Mouse (Mus musculus): Measurements from ENCODE around the gene Tnni3k. TPM values are rescaled to one million over a fixed set of nuclear protein-coding genes. Genes with fewer than 3 reads are reported as not detected.

Tnni3k gene
- polyA plus RNA-seq, 1 experiment, result 0.47 TPM

DNA sequence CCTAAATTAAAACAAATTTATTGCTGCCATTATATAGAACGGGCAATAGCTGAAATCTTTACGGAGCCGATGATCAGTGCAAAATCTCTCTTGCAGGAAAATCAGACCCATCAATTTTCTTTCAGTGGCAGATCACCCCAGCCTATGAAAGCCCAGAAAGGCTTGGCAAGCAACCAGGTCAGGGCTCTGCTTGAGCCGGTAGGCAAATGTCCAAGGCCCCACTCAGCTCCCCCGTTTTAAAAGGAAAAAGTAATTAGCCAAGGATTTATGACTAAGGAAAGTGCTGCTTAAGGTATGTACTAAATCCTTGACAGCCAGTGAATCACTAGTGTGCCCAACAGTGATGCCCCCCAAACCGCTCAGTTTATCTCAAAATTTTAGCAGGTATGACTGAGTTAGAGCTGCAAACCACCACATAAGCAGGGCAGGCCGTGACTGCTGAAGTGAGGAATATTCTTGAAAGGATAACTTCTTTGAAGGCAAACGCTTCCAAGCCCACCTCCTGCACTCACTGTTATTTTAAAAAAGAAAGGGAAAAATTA lies 254.2 kb downstream of the Tnni3k start:
- no peak overlapping the region for H3ac ChIP-seq (ENCODE audit: control insufficient read depth, insufficient read length)

DNA sequence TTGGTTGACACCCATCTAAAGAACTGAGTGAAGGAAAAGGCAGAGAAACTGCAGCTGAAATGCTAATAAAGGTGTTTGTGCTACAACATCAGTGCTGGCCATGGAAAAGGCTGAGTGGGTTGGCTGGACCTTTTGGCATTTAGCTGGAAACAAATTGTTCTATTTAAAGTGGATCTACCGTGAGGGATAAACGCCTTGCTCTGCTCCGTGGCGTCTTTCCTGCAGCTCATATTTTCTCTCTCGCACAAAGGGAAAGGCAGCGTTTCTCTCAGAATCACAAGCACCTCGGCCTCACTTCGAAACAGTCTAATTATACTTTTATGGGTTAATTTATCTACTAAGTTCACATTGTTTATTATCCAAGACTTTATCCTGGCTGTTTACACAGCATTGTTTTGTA lies 254.8 kb downstream of the Tnni3k start:
- Histone ChIP-seq H3K4me3 (no peak overlapping the region), H3K36me3 (ENCODE audit: control insufficient read depth, insufficient read depth) (no peaks in the 10 kb centered on the region), H3K79me2 (ENCODE audit: control insufficient read depth, insufficient read depth) (no peaks in the 10 kb centered on the region), H3K27me3 (ENCODE audit: control insufficient read depth, insufficient read depth, insufficient read length) (no peaks in the 10 kb centered on the region), H3K4me2 (ENCODE audit: low read depth) (no peak overlapping the region), H3ac (ENCODE audit: control insufficient read depth, insufficient read length) (no peak overlapping the region)
- TF ChIP-seq USF1 (IDR thresholded peaks at IDR 0.05; ENCODE audit: low read depth), result no peak
- TF ChIP-seq MYOD1 (IDR thresholded peaks at IDR 0.05; ENCODE audit: control insufficient read depth in 1 of 3, insufficient read length in 2 of 3, low read depth in 2 of 3), result no peak
- no peak for TF ChIP-seq REST (IDR thresholded peaks at IDR 0.05; ENCODE audit: insufficient read depth, insufficient read length)
- TF ChIP-seq POLR2A (IDR thresholded peaks at IDR 0.05; ENCODE audit: insufficient read length, low read depth), result no peak
- no peak for TF ChIP-seq POLR2AphosphoS2 (IDR thresholded peaks at IDR 0.05; ENCODE audit: insufficient read length, low read depth)
- TF ChIP-seq CEBPB (IDR thresholded peaks at IDR 0.05; ENCODE audit: insufficient read depth, poor library complexity, severe bottlenecking), result no peak
- no peak for TF ChIP-seq MAX (IDR thresholded peaks at IDR 0.05; ENCODE audit: low read depth)
- no peak for TF ChIP-seq MYOG (IDR thresholded peaks at IDR 0.05; ENCODE audit: control insufficient read depth in 1 of 3, insufficient read depth in 1 of 3, insufficient read length in 2 of 3, low read depth in 2 of 3)
- TF ChIP-seq E2F4 (IDR thresholded peaks at IDR 0.05; ENCODE audit: insufficient read depth), result no peak
- no peak for TF ChIP-seq TCF3 (IDR thresholded peaks at IDR 0.05; ENCODE audit: insufficient read length, low read depth)
- TF ChIP-seq SRF (IDR thresholded peaks at IDR 0.05; ENCODE audit: control insufficient read depth, insufficient read length, low read depth), result no peak
- no peak for TF ChIP-seq TCF12 (IDR thresholded peaks at IDR 0.05; ENCODE audit: insufficient read depth, poor library complexity, severe bottlenecking)

More for the DNA sequence above, 254.2 kb downstream of the Tnni3k start:
- Histone ChIP-seq H3K36me3 (ENCODE audit: control insufficient read depth, insufficient read depth) (no peaks in the 10 kb centered on the region), H3K27me3 (ENCODE audit: control insufficient read depth, insufficient read depth, insufficient read length) (no peaks in the 10 kb centered on the region), H3K4me2 (ENCODE audit: low read depth) (no peak overlapping the region), H3K4me3 (no peak overlapping the region), H3K79me2 (ENCODE audit: control insufficient read depth, insufficient read depth) (no peaks in the 10 kb centered on the region)
- no peak for TF ChIP-seq USF1 (IDR thresholded peaks at IDR 0.05; ENCODE audit: low read depth)
- TF ChIP-seq MYOG (IDR thresholded peaks at IDR 0.05; ENCODE audit: control insufficient read depth in 1 of 3, insufficient read depth in 1 of 3, insufficient read length in 2 of 3, low read depth in 2 of 3), result no peak
- no peak for TF ChIP-seq SRF (IDR thresholded peaks at IDR 0.05; ENCODE audit: control insufficient read depth, insufficient read length, low read depth)
- TF ChIP-seq CEBPB (IDR thresholded peaks at IDR 0.05; ENCODE audit: insufficient read depth, poor library complexity, severe bottlenecking), result no peak
- no peak for TF ChIP-seq MYOD1 (IDR thresholded peaks at IDR 0.05; ENCODE audit: control insufficient read depth in 1 of 3, insufficient read length in 2 of 3, low read depth in 2 of 3)
- TF ChIP-seq E2F4 (IDR thresholded peaks at IDR 0.05; ENCODE audit: insufficient read depth), result no peak
- no peak for TF ChIP-seq MAX (IDR thresholded peaks at IDR 0.05; ENCODE audit: low read depth)
- no peak for TF ChIP-seq POLR2AphosphoS2 (IDR thresholded peaks at IDR 0.05; ENCODE audit: insufficient read length, low read depth)
- TF ChIP-seq TCF12 (IDR thresholded peaks at IDR 0.05; ENCODE audit: insufficient read depth, poor library complexity, severe bottlenecking), result no peak
- no peak for TF ChIP-seq REST (IDR thresholded peaks at IDR 0.05; ENCODE audit: insufficient read depth, insufficient read length)
- TF ChIP-seq TCF3 (IDR thresholded peaks at IDR 0.05; ENCODE audit: insufficient read length, low read depth), result no peak
- no peak for TF ChIP-seq POLR2A (IDR thresholded peaks at IDR 0.05; ENCODE audit: insufficient read length, low read depth)

DNA sequence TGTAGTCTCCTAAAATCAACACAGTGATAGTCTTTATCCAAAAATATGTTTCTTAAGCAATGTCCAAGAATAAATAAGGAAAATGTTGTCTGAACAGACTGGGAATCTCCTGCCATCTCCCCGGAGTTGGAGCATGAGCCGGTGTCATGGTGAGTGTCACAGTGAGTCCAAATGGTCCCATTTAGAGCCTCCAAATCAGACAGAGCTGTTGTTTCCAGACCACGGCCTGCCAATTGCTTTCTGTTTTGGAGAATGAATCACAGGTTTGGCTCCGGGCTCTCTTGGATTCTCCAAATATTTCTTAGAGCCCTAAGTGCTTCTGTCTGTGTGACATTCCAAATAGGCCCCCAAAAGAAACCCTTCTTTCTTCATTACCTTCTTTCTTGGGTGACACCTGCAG lies 256.4 kb downstream of the Tnni3k start:
- Histone ChIP-seq H3K27me3 (ENCODE audit: control insufficient read depth, insufficient read depth, insufficient read length) (no peaks in the 10 kb centered on the region), H3K4me2 (ENCODE audit: low read depth) (no peak overlapping the region), H3K79me2 (ENCODE audit: control insufficient read depth, insufficient read depth) (no peaks in the 10 kb centered on the region), H3ac (ENCODE audit: control insufficient read depth, insufficient read length) (no peak overlapping the region), H3K4me3 (no peak overlapping the region), H3K36me3 (ENCODE audit: control insufficient read depth, insufficient read depth) (no peaks in the 10 kb centered on the region)
- TF ChIP-seq CEBPB (IDR thresholded peaks at IDR 0.05; ENCODE audit: insufficient read depth, poor library complexity, severe bottlenecking) (no peak), TCF3 (IDR thresholded peaks at IDR 0.05; ENCODE audit: insufficient read length, low read depth) (no peak), USF1 (IDR thresholded peaks at IDR 0.05; ENCODE audit: low read depth) (no peak), REST (IDR thresholded peaks at IDR 0.05; ENCODE audit: insufficient read depth, insufficient read length) (no peak), MAX (IDR thresholded peaks at IDR 0.05; ENCODE audit: low read depth) (no peak), MYOG (IDR thresholded peaks at IDR 0.05; ENCODE audit: control insufficient read depth in 1 of 3, insufficient read depth in 1 of 3, insufficient read length in 2 of 3, low read depth in 2 of 3) (no peak), TCF12 (IDR thresholded peaks at IDR 0.05; ENCODE audit: insufficient read depth, poor library complexity, severe bottlenecking) (no peak), POLR2AphosphoS2 (IDR thresholded peaks at IDR 0.05; ENCODE audit: insufficient read length, low read depth) (no peak)

DNA sequence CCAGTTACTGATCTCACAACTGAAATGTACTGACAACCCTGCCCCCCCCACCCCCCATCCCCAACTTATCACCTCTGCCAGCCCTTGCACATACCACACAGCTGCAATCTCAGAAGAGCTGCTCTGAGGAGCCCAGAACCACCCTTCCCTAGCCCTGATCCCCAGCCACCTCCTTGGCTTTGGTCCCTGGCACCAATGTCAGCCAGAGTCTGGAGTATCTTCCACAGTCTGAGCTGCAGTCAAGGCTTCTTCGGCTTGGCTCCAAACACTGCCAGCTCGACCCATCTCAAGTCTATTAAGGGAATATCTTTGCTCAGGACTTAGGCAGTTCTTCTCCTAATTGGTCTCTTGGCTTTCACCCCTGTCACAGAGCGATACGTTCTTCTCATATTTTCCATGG lies 261.6 kb downstream of the Tnni3k start:
- H3K36me3 ChIP-seq (ENCODE audit: control insufficient read depth, insufficient read depth), result no peaks in the 10 kb centered on the region
- H3K27me3 ChIP-seq (ENCODE audit: control insufficient read depth, insufficient read depth, insufficient read length), result no peaks in the 10 kb centered on the region
- H3K79me2 ChIP-seq (ENCODE audit: control insufficient read depth, insufficient read depth), result no peaks in the 10 kb centered on the region
- no peak overlapping the region for H3K4me2 ChIP-seq (ENCODE audit: low read depth)
- TF ChIP-seq POLR2A (IDR thresholded peaks at IDR 0.05; ENCODE audit: insufficient read length, low read depth) (no peak), CEBPB (IDR thresholded peaks at IDR 0.05; ENCODE audit: insufficient read depth, poor library complexity, severe bottlenecking) (no peak), MAX (IDR thresholded peaks at IDR 0.05; ENCODE audit: low read depth) (no peak), TCF12 (IDR thresholded peaks at IDR 0.05; ENCODE audit: insufficient read depth, poor library complexity, severe bottlenecking) (no peak), USF1 (IDR thresholded peaks at IDR 0.05; ENCODE audit: low read depth) (no peak), REST (IDR thresholded peaks at IDR 0.05; ENCODE audit: insufficient read depth, insufficient read length) (no peak), POLR2AphosphoS2 (IDR thresholded peaks at IDR 0.05; ENCODE audit: insufficient read length, low read depth) (no peak), MYOD1 (IDR thresholded peaks at IDR 0.05; ENCODE audit: control insufficient read depth in 1 of 3, insufficient read length in 2 of 3, low read depth in 2 of 3) (no peak)
- H3K4me3 ChIP-seq, result no peak overlapping the region
- no peak overlapping the region for H3ac ChIP-seq (ENCODE audit: control insufficient read depth, insufficient read length)

DNA sequence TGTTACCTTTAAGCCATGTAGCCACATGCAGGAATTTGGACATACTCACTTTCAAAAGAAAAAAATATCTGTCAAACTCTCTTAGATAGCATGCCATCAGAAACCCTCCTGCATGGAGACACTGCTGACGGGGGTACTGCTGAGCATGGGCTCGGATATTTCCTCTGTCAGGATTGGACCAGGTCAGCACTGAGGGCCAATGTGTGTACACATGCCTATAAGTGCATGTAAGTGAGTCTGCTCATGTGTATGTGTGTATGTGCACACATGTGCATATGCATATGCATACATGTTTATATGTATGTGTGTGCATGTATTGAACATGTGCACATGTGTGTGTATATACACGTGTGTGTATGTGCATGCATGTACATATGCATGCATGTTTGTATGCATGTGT lies 267.6 kb downstream of the Tnni3k start:
- Histone ChIP-seq H3K27me3 (ENCODE audit: control insufficient read depth, insufficient read depth, insufficient read length) (no peaks in the 10 kb centered on the region), H3K36me3 (ENCODE audit: control insufficient read depth, insufficient read depth) (no peaks in the 10 kb centered on the region), H3ac (ENCODE audit: control insufficient read depth, insufficient read length) (no peak overlapping the region), H3K4me3 (no peak overlapping the region), H3K4me2 (ENCODE audit: low read depth) (no peak overlapping the region), H3K79me2 (ENCODE audit: control insufficient read depth, insufficient read depth) (no peaks in the 10 kb centered on the region)
- no peak for TF ChIP-seq MAX (IDR thresholded peaks at IDR 0.05; ENCODE audit: low read depth)
- no peak for TF ChIP-seq MYOG (IDR thresholded peaks at IDR 0.05; ENCODE audit: control insufficient read depth in 1 of 3, insufficient read depth in 1 of 3, insufficient read length in 2 of 3, low read depth in 2 of 3)
- no peak for TF ChIP-seq USF1 (IDR thresholded peaks at IDR 0.05; ENCODE audit: low read depth)
- no peak for TF ChIP-seq TCF3 (IDR thresholded peaks at IDR 0.05; ENCODE audit: insufficient read length, low read depth)
- TF ChIP-seq POLR2AphosphoS2 (IDR thresholded peaks at IDR 0.05; ENCODE audit: insufficient read length, low read depth), result no peak
- TF ChIP-seq CEBPB (IDR thresholded peaks at IDR 0.05; ENCODE audit: insufficient read depth, poor library complexity, severe bottlenecking), result no peak
- TF ChIP-seq MYOD1 (IDR thresholded peaks at IDR 0.05; ENCODE audit: control insufficient read depth in 1 of 3, insufficient read length in 2 of 3, low read depth in 2 of 3), result no peak
- TF ChIP-seq TCF12 (IDR thresholded peaks at IDR 0.05; ENCODE audit: insufficient read depth, poor library complexity, severe bottlenecking), result no peak
- TF ChIP-seq SRF (IDR thresholded peaks at IDR 0.05; ENCODE audit: control insufficient read depth, insufficient read length, low read depth), result no peak
- no peak for TF ChIP-seq E2F4 (IDR thresholded peaks at IDR 0.05; ENCODE audit: insufficient read depth)
- TF ChIP-seq REST (IDR thresholded peaks at IDR 0.05; ENCODE audit: insufficient read depth, insufficient read length), result no peak

Data from myocyte (in vitro differentiated cells).